Mouse (Mus musculus) layer of hippocampus, adult 8-10 months (tissue): ENCODE data around the gene Glyr1. TPM values are rescaled to one million over a fixed set of nuclear protein-coding genes. Genes with fewer than 3 reads are reported as not detected.

ENCODE experiments used
- total RNA-seq, 4 experiments: library from RNA; stranded (reverse); gene quantifications; 2 replicates each; pipeline ENCODE4 v1.2.4; 2022

Gene Glyr1
- total RNA-seq, 4 experiments from 2014 or later: 134 to 153 (median 147) TPM

Other genes with a start within 250 kb of the Glyr1 start
- gene 4930562C15Rik, start 214.4 kb downstream of the Glyr1 start, total RNA-seq: not detected
- gene Ubald1, start 169.5 kb downstream of the Glyr1 start, total RNA-seq: 10 to 100 TPM; 76.3 to 89.8 (median 82.7) TPM
- gene Mgrn1, start 163.6 kb downstream of the Glyr1 start, total RNA-seq: 100 to 1,000 TPM; 204 to 222 (median 214) TPM
- 10 to 100 TPM; 75.3 to 81.3 (median 78.2) TPM for gene Nudt16l1, start 111.1 kb downstream of the Glyr1 start, total RNA-seq
- 10 to 100 TPM; 67.3 to 90.8 (median 81.5) TPM for gene Anks3, start 85.7 kb downstream of the Glyr1 start, total RNA-seq
- not detected for gene Sept12, start 52.0 kb downstream of the Glyr1 start, total RNA-seq
- not detected for gene Smim22, start 42.6 kb downstream of the Glyr1 start, total RNA-seq
- gene Rogdi, start 36.3 kb downstream of the Glyr1 start, total RNA-seq: 100 to 1,000 TPM; 282 to 333 (median 307) TPM
- gene Ubn1, start 194 bp upstream of the Glyr1 start, total RNA-seq: 10 to 100 TPM; 41.1 to 47.2 (median 44.8) TPM
- 1 to 10 TPM; 3.9 to 6.4 (median 5.0) TPM for gene Ppl, start 82.6 kb upstream of the Glyr1 start, total RNA-seq
- gene Sec14l5, start 97.2 kb upstream of the Glyr1 start, total RNA-seq: 10 to 100 TPM in 2 of 4 experiments, 1 to 10 TPM in 2; 8.3 to 11.1 (median 9.7) TPM
- 10 to 100 TPM; 11.1 to 18.8 (median 14.8) TPM for gene Nagpa, start 154.1 kb upstream of the Glyr1 start, total RNA-seq
- 1 to 10 TPM; 5.2 to 6.2 (median 5.6) TPM for gene AU021092, start 172.4 kb upstream of the Glyr1 start, total RNA-seq
- 10 to 100 TPM; 32.0 to 36.7 (median 32.7) TPM for gene Alg1, start 183.8 kb upstream of the Glyr1 start, total RNA-seq
- 1 to 10 TPM; 3.9 to 7.2 (median 5.0) TPM for gene Eef2kmt, start 206.1 kb upstream of the Glyr1 start, total RNA-seq